Mouse (Mus musculus) adrenal gland, postnatal 10 days (tissue): ENCODE results near the gene N4bp2. TPM values are rescaled to one million over a fixed set of nuclear protein-coding genes. Genes with fewer than 3 reads are reported as not detected.
"Not testable (repeated sequence)": the region's sequence is repeated elsewhere in the genome, so short reads cannot be mapped to it uniquely, and the experiment has no call there.

Experiments used
- DNase-seq: peaks from one replicate; pipeline ENCODE4 v3.0.0; 2021; ENCODE audit warnings: mixed read lengths
- total RNA-seq, 2 experiments: library from RNA; stranded (reverse); gene quantifications; 2 replicates each; pipeline ENCODE4 v1.2.3; 2021

Gene N4bp2
- total RNA-seq, 2 experiments from 2014 or later: 26.0 to 31.2 TPM

GRCm38 (mm10) chr5:65763916-65764785, 830 bp downstream of the N4bp2 start:
- peak; percentile 93 for DNase-seq

- peak; percentile 92 for DNase-seq
Measured at GRCm38 (mm10) chr5:65764786-65765634, 1.7 kb downstream of the N4bp2 start.

- DNase-seq: no peak
Measured at GRCm38 (mm10) chr5:65765635-65765911, 2.3 kb downstream of the N4bp2 start.

GRCm38 (mm10) chr5:65768007-65768406, 4.7 kb downstream of the N4bp2 start:
- DNase-seq: no peak

- no peak for DNase-seq
Measured at GRCm38 (mm10) chr5:65770065-65770464, 6.7 kb downstream of the N4bp2 start.

GRCm38 (mm10) chr5:65770493-65770892, 7.2 kb downstream of the N4bp2 start:
- no peak for DNase-seq

GRCm38 (mm10) chr5:65773957-65774356, 10.6 kb downstream of the N4bp2 start:
- DNase-seq: not testable (repeated sequence)

GRCm38 (mm10) chr5:65776166-65776565, 12.8 kb downstream of the N4bp2 start:
- DNase-seq: no peak

- no peak for DNase-seq
Measured at GRCm38 (mm10) chr5:65776907-65777306, 13.6 kb downstream of the N4bp2 start.

GRCm38 (mm10) chr5:65778986-65779385, 15.7 kb downstream of the N4bp2 start:
- DNase-seq: not testable (repeated sequence)

- no peak for DNase-seq
Measured at GRCm38 (mm10) chr5:65779401-65780063, 16.2 kb downstream of the N4bp2 start.

GRCm38 (mm10) chr5:65781147-65781715, 17.9 kb downstream of the N4bp2 start:
- DNase-seq: no peak

- DNase-seq: no peak
Measured at GRCm38 (mm10) chr5:65781769-65782715, 18.7 kb downstream of the N4bp2 start.

GRCm38 (mm10) chr5:65790604-65791225, 27.4 kb downstream of the N4bp2 start:
- DNase-seq: no peak

- DNase-seq: no peak
Measured at GRCm38 (mm10) chr5:65794202-65794601, 30.9 kb downstream of the N4bp2 start.

GRCm38 (mm10) chr5:65794702-65795101, 31.4 kb downstream of the N4bp2 start:
- no peak for DNase-seq

- no peak for DNase-seq
Measured at GRCm38 (mm10) chr5:65795293-65795993, 32.1 kb downstream of the N4bp2 start.

- DNase-seq: no peak
Measured at GRCm38 (mm10) chr5:65795994-65796298, 32.6 kb downstream of the N4bp2 start.

- peak; percentile 48 for DNase-seq
Measured at GRCm38 (mm10) chr5:65823601-65824133, 60.3 kb downstream of the N4bp2 start.

- DNase-seq: no peak
Measured at GRCm38 (mm10) chr5:65826476-65826875, 63.2 kb downstream of the N4bp2 start.
